In genomic region chr10:17574894-17575293, GRCm38 (mm10) we compare ENCODE assay signal across 14 mouse cellular contexts.
DNase-seq lines count a peak whose midpoint lies in the region; ATAC-seq and TF ChIP-seq lines count a peak whose summit lies in the region.
"Had no signal": no experiment of that assay in that cellular context is flagged by ENCODE, and none has a peak within 500 bp of the region (broad histone marks: within the 10 kb centered on the region; RNA-seq: fewer than 3 reads in every experiment).

No protein-coding gene starts in this region.

- H3K4me3 ChIP-seq in heart, embryonic 16.5 days (ENCODE audit: low read length), result no peak overlapping the region
- peak overlapping the region; percentile 29; the same call in 1 of the 2 replicates for H3K4me3 ChIP-seq in E14TG2a.4 (replicated peaks; ENCODE audit: low read length)
- H3K4me3 ChIP-seq in bone marrow macrophage, adult 2 months (ENCODE audit: insufficient read depth, low read length), result no peak overlapping the region
- no peak overlapping the region for H3K4me3 ChIP-seq in liver, embryonic 16.5 days (ENCODE audit: low read depth, low read length)
- H3K4me3 ChIP-seq: heart, adult 2 months; limb, embryonic 15.5 days had no signal

- no peak for TF ChIP-seq CTCF in E14TG2a.4 (conservative IDR thresholded peaks at IDR 0.05; ENCODE audit: low read length)
- TF ChIP-seq CTCF in bone marrow macrophage, adult 2 months (IDR thresholded peaks at IDR 0.05; ENCODE audit: low read depth, low read length), result no peak

- no peak for DNase-seq in heart, adult 18-20 months
- DNase-seq in left cerebral cortex, postnatal 25 days (ENCODE audit: low spot score in 2 of 2), result no peak
- DNase-seq in adrenal gland, postnatal 36 days, result no peak
- DNase-seq in adrenal gland, adult 18-20 months (ENCODE audit: low spot score in 2 of 2), result no peak
- DNase-seq: adrenal gland, postnatal 14 days; cerebellum, postnatal 14 days; heart, adult 2 months; thymus, adult 18-20 months had no signal

- no peak overlapping the region for H3K9ac ChIP-seq in heart, embryonic 16.5 days (ENCODE audit: low read length)
- H3K9ac ChIP-seq in liver, embryonic 16.5 days (ENCODE audit: low read depth, low read length), result no peak overlapping the region
- H3K9ac ChIP-seq: limb, embryonic 15.5 days had no signal

- ATAC-seq in heart, embryonic 16.5 days (replicated peaks; ENCODE audit: extremely low read depth, insufficient read depth, low FRiP score), result peak; percentile 45; the same call in 1 of the 2 replicates
- ATAC-seq in liver, embryonic 16.5 days (ENCODE audit: low read depth), result 0 out of 2 replicates have a peak, but pooled peaks have one; percentile 16

- 27% methylated on average over 3 of the region's 3 CpGs for WGBS in heart, embryonic 16.5 days
- WGBS in liver, embryonic 16.5 days (ENCODE audit: insufficient replicate concordance), result 1% methylated on average over 3 of the region's 3 CpGs

- H3K36me3 ChIP-seq in heart, embryonic 16.5 days (ENCODE audit: control insufficient read depth, insufficient read depth), result no peaks in the 10 kb centered on the region
- H3K36me3 ChIP-seq in E14TG2a.4 (ENCODE audit: insufficient read depth, low read length), result peaks cover 17% of the 10 kb centered on the region
- H3K36me3 ChIP-seq in liver, embryonic 16.5 days (ENCODE audit: control insufficient read depth, insufficient read depth), result no peaks in the 10 kb centered on the region
- H3K36me3 ChIP-seq: limb, embryonic 15.5 days had no signal

- TF ChIP-seq POLR2A in bone marrow macrophage, adult 2 months (IDR thresholded peaks at IDR 0.05; ENCODE audit: borderline replicate concordance, low read depth, low read length), result no peak

- H3K4me1 ChIP-seq in heart, embryonic 16.5 days (ENCODE audit: control insufficient read depth, insufficient read depth, low read length), result peaks cover 5% of the 10 kb centered on the region
- H3K4me1 ChIP-seq in E14TG2a.4 (replicated peaks; ENCODE audit: low read depth, low read length), result peaks cover 57% of the 10 kb centered on the region
- peaks cover 40% of the 10 kb centered on the region for H3K4me1 ChIP-seq in bone marrow macrophage, adult 2 months (ENCODE audit: control insufficient read depth, insufficient read depth, low read length)
- H3K4me1 ChIP-seq in liver, embryonic 16.5 days (ENCODE audit: control insufficient read depth, low read depth, low read length), result peaks cover 21% of the 10 kb centered on the region
- H3K4me1 ChIP-seq: limb, embryonic 15.5 days had no signal

- H3K9me3 ChIP-seq in heart, embryonic 16.5 days (replicated peaks; ENCODE audit: control insufficient read depth, low read length), result no peaks in the 10 kb centered on the region
- peaks cover 47% of the 10 kb centered on the region for H3K9me3 ChIP-seq in E14TG2a.4 (ENCODE audit: low read length)
- no peaks in the 10 kb centered on the region for H3K9me3 ChIP-seq in liver, embryonic 16.5 days (replicated peaks; ENCODE audit: control insufficient read depth, low read length)
- H3K9me3 ChIP-seq: limb, embryonic 15.5 days had no signal

- no peak overlapping the region for H3K4me2 ChIP-seq in heart, embryonic 16.5 days (ENCODE audit: low read depth, low read length)
- no peak overlapping the region for H3K4me2 ChIP-seq in liver, embryonic 16.5 days (ENCODE audit: low read depth, low read length)
- H3K4me2 ChIP-seq: limb, embryonic 15.5 days had no signal

- no peak overlapping the region for H3K27ac ChIP-seq in heart, embryonic 16.5 days (ENCODE audit: low read length)
- peak overlapping the region; percentile 92 for H3K27ac ChIP-seq in bone marrow macrophage, adult 2 months (ENCODE audit: insufficient read depth, low read depth, low read length)
- peak overlapping the region; percentile 49 for H3K27ac ChIP-seq in liver, embryonic 16.5 days (ENCODE audit: low read length)
- H3K27ac ChIP-seq: heart, adult 2 months; limb, embryonic 15.5 days had no signal

- intact Hi-C loops in left cerebral cortex, postnatal 25 days (cut with DNase I), result no loop called here

- H3K27me3 ChIP-seq in heart, embryonic 16.5 days (ENCODE audit: control insufficient read depth, insufficient read depth, low read length), result no peaks in the 10 kb centered on the region
- no peaks in the 10 kb centered on the region for H3K27me3 ChIP-seq in E14TG2a.4 (ENCODE audit: insufficient read depth, low read length)
- H3K27me3 ChIP-seq in liver, embryonic 16.5 days (ENCODE audit: control insufficient read depth, insufficient read depth, low read depth, low read length), result no peaks in the 10 kb centered on the region
- H3K27me3 ChIP-seq: CH12.LX; limb, embryonic 15.5 days had no signal
